Mouse (Mus musculus): ENCODE measurements around the gene Ppm1l.

- TF ChIP-seq CTCF (IDR thresholded peaks at IDR 0.05; ENCODE audit: low read depth, low read length) = no peak
- TF ChIP-seq POLR2A (IDR thresholded peaks at IDR 0.05; ENCODE audit: borderline replicate concordance, low read depth, low read length) = no peak
Observed at GRCm38 (mm10) chr3:69364151-69364550, 47.5 kb downstream of the Ppm1l start.

Measured in bone marrow macrophage, adult 2 months (primary cell).